Mouse (Mus musculus): ENCODE results near the gene Rab44. TPM values are rescaled to one million over a fixed set of nuclear protein-coding genes. Genes with fewer than 3 reads are reported as not detected.

Gene Rab44
- polyA plus RNA-seq, 1 experiment from 2014 or later: not detected

- Histone ChIP-seq H3K36me3 (ENCODE audit: control insufficient read depth, insufficient read depth, low read length) (no peaks in the 10 kb centered on the region), H3K4me2 (ENCODE audit: low read depth, low read length) (no peak overlapping the region), H3K9ac (replicated peaks; ENCODE audit: low read depth, low read length) (no peak overlapping the region), H3K27me3 (ENCODE audit: control insufficient read depth, insufficient read depth, low read length) (no peaks in the 10 kb centered on the region), H3K27ac (ENCODE audit: low read depth, low read length) (no peak overlapping the region), H3K4me3 (ENCODE audit: low read depth, low read length) (no peak overlapping the region), H3K9me3 (ENCODE audit: control insufficient read depth, low read length) (no peaks in the 10 kb centered on the region), H3K4me1 (ENCODE audit: control insufficient read depth, insufficient read depth, low read length) (peaks cover 3% of the 10 kb centered on the region; the same call in 1 of the 2 replicates)
- WGBS: 81% methylated on average over 13 of the region's 13 CpGs
- no peak for ATAC-seq (ENCODE audit: low read depth)
Observed at GRCm38 (mm10) chr17:29074085-29074484, 39.9 kb upstream of the Rab44 start.

DNA sequence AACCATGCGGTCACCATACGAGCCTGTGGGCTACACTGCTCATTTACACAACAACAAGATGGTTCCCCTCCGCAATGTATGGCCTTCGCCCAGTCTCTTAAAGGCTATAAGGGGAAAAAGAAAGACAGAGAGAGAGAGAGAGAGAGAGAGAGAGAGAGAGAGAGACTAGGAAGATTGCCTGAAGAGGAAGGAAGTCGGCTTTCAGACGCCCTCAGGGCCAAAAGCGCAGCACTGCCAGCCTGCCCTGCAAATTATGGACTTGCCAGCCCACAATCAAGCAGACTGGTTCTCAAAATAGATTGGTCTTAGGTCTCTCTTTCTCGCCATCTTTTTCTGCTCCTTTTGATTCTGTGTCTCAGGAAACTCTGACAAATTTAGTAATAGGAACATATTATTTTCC lies 37.7 kb upstream of the Rab44 start:
- WGBS: 92% methylated on average over 8 of the region's 8 CpGs
- no peak overlapping the region for H3K4me3 ChIP-seq (ENCODE audit: low read depth, low read length)

DNA sequence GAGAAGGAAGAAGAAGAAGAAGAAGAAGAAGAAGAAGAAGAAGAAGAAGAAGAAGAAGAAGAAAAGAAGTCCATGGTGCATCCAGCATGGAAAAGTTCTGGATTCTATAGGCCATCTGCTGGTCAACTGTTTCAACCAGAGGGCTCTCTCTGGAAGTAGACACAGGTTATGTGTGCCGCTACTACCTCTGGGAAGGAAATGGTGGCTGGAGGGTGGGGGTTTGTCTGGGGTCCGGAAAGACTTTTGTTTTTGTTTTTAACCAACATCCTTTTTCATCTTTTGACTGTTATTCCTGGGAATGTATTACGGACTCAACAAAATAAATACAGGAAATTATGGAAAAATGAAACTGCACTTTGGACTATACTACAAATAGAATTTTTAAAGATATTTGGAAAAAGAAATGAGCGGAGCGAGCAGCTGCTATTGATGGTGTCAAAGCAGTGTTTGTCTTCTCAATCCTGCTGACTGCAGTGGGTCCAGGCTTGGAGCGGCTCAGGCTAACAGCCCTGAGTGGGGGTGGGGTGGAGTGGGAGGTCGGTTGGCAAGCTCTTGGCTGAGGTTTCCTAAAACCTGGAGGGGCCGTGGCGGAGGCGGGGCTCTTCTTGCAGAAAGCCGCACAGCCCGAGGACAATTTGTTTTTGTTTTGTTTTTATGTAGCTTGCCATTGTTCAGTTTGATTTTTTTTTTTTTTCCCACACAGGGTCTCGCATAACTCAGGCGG lies 36.0 kb upstream of the Rab44 start:
- Histone ChIP-seq H3K4me1 (ENCODE audit: control insufficient read depth, insufficient read depth, low read length) (peaks cover 10% of the 10 kb centered on the region; the same call in 1 of the 2 replicates), H3K36me3 (ENCODE audit: control insufficient read depth, insufficient read depth, low read length) (no peaks in the 10 kb centered on the region), H3K27ac (ENCODE audit: low read depth, low read length) (no peak overlapping the region; the same call in 1 of the 2 replicates), H3K27me3 (ENCODE audit: control insufficient read depth, insufficient read depth, low read length) (no peaks in the 10 kb centered on the region; the same call in 1 of the 2 replicates), H3K9ac (replicated peaks; ENCODE audit: low read depth, low read length) (no peak overlapping the region), H3K9me3 (ENCODE audit: control insufficient read depth, low read length) (no peaks in the 10 kb centered on the region), H3K4me3 (ENCODE audit: low read depth, low read length) (no peak overlapping the region), H3K4me2 (ENCODE audit: low read depth, low read length) (peak overlapping the region; percentile 30; the same call in 1 of the 2 replicates)
- no peak for ATAC-seq (ENCODE audit: low read depth)
- WGBS: 25% methylated on average over 14 of the region's 14 CpGs

More for the DNA sequence above, 37.7 kb upstream of the Rab44 start:
- Histone ChIP-seq H3K27ac (ENCODE audit: low read depth, low read length) (no peak overlapping the region), H3K9ac (replicated peaks; ENCODE audit: low read depth, low read length) (no peak overlapping the region), H3K27me3 (ENCODE audit: control insufficient read depth, insufficient read depth, low read length) (no peaks in the 10 kb centered on the region; the same call in 1 of the 2 replicates), H3K9me3 (ENCODE audit: control insufficient read depth, low read length) (no peaks in the 10 kb centered on the region), H3K4me1 (ENCODE audit: control insufficient read depth, insufficient read depth, low read length) (peaks cover 6% of the 10 kb centered on the region; the same call in 1 of the 2 replicates), H3K4me2 (ENCODE audit: low read depth, low read length) (no peak overlapping the region), H3K36me3 (ENCODE audit: control insufficient read depth, insufficient read depth, low read length) (no peaks in the 10 kb centered on the region)
- no peak for ATAC-seq (ENCODE audit: low read depth)

DNA sequence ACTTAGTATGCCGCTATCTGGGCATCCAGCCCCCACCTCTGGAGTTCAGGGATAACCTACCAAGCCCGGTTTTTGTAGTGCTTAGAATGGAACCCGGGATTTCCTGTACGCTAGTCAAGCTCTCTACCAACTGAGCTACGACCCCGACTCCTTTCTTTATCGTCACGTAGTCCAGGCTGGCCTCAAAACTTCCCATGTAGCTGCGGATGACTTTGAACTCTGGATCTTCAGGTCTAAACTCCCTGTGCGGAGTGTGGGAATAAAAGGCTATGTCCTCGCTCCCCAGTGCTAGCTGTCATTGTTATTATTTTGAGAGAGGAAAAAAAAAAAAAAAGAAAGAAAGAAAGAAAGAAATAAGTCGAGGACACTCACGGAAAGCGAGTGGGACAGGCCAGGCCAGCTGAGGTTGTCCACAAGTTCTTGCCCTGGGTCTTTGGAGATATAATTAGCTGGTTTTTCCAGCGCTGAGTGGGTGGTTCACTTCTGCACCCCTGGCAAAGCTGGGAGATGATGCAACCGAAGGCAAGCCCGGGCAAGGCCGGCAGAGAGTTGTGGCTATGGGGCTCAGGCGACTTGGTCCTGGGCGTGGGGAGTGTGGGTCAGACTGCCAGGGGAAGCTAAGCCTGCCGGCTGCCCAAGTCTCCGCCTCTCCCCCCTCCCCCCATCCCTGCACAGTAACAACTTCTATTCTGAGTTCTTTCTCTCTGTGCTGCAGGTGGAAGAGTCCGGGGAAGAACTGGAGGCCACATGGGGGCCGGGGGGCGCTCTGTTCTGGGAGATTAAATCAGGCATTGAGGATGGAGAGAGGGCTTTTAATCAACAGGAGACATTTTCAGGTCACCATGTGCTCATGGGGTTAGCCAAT lies 35.2 kb upstream of the Rab44 start:
- H3K27ac ChIP-seq (ENCODE audit: low read depth, low read length): peak overlapping the region; percentile 57; the same call in 1 of the 2 replicates
- H3K9me3 ChIP-seq (ENCODE audit: control insufficient read depth, low read length): no peaks in the 10 kb centered on the region
- ATAC-seq (ENCODE audit: low read depth): no peak
- peak overlapping the region; percentile 30; the same call in 1 of the 2 replicates for H3K4me2 ChIP-seq (ENCODE audit: low read depth, low read length)
- no peaks in the 10 kb centered on the region; the same call in 1 of the 2 replicates for H3K27me3 ChIP-seq (ENCODE audit: control insufficient read depth, insufficient read depth, low read length)
- H3K36me3 ChIP-seq (ENCODE audit: control insufficient read depth, insufficient read depth, low read length): no peaks in the 10 kb centered on the region
- no peak overlapping the region for H3K4me3 ChIP-seq (ENCODE audit: low read depth, low read length)
- H3K4me1 ChIP-seq (ENCODE audit: control insufficient read depth, insufficient read depth, low read length): 0 out of 2 replicates have a peak, but pooled peaks cover 8% of the 10 kb centered on the region
- H3K9ac ChIP-seq (replicated peaks; ENCODE audit: low read depth, low read length): no peak overlapping the region
- WGBS: 11% methylated on average over 25 of the region's 25 CpGs

- ATAC-seq (ENCODE audit: low read depth): no peak
- 5% methylated on average over 23 of the region's 23 CpGs for WGBS
- Histone ChIP-seq H3K4me3 (ENCODE audit: low read depth, low read length) (no peak overlapping the region), H3K27me3 (ENCODE audit: control insufficient read depth, insufficient read depth, low read length) (no peaks in the 10 kb centered on the region; the same call in 1 of the 2 replicates), H3K9me3 (ENCODE audit: control insufficient read depth, low read length) (no peaks in the 10 kb centered on the region), H3K27ac (ENCODE audit: low read depth, low read length) (no peak overlapping the region), H3K4me1 (ENCODE audit: control insufficient read depth, insufficient read depth, low read length) (0 out of 2 replicates have a peak, but pooled peaks cover 8% of the 10 kb centered on the region), H3K9ac (replicated peaks; ENCODE audit: low read depth, low read length) (no peak overlapping the region), H3K4me2 (ENCODE audit: low read depth, low read length) (peak overlapping the region; percentile 33; the same call in 1 of the 2 replicates), H3K36me3 (ENCODE audit: control insufficient read depth, insufficient read depth, low read length) (no peaks in the 10 kb centered on the region)
Observed at GRCm38 (mm10) chr17:29080758-29081617, 33.0 kb upstream of the Rab44 start.

DNA sequence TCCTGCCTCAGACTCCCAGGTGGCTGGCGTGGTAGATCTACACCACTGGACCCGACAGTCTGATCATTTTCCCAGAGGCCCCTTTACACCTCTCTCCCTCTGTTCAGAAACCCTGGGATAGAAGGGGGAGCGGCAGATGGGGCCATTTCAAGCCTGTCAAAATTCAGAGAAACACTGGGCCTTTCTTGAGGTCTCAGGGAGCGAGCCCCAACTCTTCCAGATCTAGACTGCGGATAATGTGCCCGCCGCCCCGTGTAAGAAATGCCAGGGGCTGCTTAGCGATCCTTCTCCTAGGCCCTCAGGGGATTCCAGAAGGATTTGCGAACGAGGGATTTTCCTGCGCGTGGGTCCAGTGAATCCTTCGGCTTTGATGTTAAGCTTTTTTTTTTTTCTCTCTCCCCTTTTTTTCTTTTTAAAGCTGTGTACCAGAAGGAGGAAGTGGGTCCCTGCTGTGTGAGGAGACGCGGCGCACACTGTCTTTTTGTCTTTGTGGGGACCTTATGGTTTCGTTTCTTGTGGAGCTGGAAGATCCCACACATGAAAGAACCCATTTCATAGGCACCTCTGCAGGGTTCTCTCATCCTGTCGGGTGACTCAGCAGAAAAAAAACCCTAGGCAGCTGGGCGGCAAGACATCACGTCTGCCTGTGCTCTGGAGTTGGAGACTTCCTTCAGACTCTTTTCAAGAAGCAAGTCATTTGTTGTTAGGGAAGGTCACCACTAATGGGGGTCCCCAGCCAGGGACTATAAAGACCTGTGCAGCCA lies 32.1 kb upstream of the Rab44 start:
- WGBS: 7% methylated on average over 21 of the region's 21 CpGs
- H3K9me3 ChIP-seq (ENCODE audit: control insufficient read depth, low read length): no peaks in the 10 kb centered on the region
- no peaks in the 10 kb centered on the region for H3K36me3 ChIP-seq (ENCODE audit: control insufficient read depth, insufficient read depth, low read length)
- H3K4me2 ChIP-seq (ENCODE audit: low read depth, low read length): peak overlapping the region; percentile 33; the same call in 1 of the 2 replicates
- no peaks in the 10 kb centered on the region; the same call in 1 of the 2 replicates for H3K27me3 ChIP-seq (ENCODE audit: control insufficient read depth, insufficient read depth, low read length)
- H3K4me1 ChIP-seq (ENCODE audit: control insufficient read depth, insufficient read depth, low read length): 0 out of 2 replicates have a peak, but pooled peaks cover 8% of the 10 kb centered on the region
- H3K27ac ChIP-seq (ENCODE audit: low read depth, low read length): no peak overlapping the region
- peak overlapping the region; percentile 5; the same call in 1 of the 2 replicates for H3K4me3 ChIP-seq (ENCODE audit: low read depth, low read length)
- ATAC-seq (ENCODE audit: low read depth): no peak
- H3K9ac ChIP-seq (replicated peaks; ENCODE audit: low read depth, low read length): no peak overlapping the region

DNA sequence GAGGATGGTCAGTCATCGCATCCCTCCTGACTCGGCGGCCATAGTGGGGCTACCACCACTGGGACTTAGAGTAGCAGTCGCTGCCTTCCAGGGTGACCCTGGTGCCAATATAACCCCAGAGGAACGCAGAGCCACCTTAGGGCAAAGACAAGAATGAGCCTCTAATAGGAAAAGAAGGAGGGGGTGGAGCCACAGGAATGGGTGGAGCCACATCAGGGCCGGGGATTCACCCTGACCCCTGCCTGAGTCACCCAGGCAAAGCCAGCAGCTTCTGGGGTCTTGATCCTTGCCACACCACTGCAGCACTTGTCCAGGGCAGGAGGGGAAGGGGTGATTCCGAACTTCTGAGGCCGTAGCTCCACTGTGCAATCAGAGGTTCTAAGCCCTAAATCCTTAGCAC lies 30.4 kb upstream of the Rab44 start:
- H3K9ac ChIP-seq (replicated peaks; ENCODE audit: low read depth, low read length): no peak overlapping the region
- H3K9me3 ChIP-seq (ENCODE audit: control insufficient read depth, low read length): no peaks in the 10 kb centered on the region
- H3K4me1 ChIP-seq (ENCODE audit: control insufficient read depth, insufficient read depth, low read length): 0 out of 2 replicates have a peak, but pooled peaks cover 8% of the 10 kb centered on the region
- H3K27me3 ChIP-seq (ENCODE audit: control insufficient read depth, insufficient read depth, low read length): no peaks in the 10 kb centered on the region; the same call in 1 of the 2 replicates
- H3K4me3 ChIP-seq (ENCODE audit: low read depth, low read length): no peak overlapping the region
- H3K36me3 ChIP-seq (ENCODE audit: control insufficient read depth, insufficient read depth, low read length): no peaks in the 10 kb centered on the region
- WGBS: 96% methylated on average over 8 of the region's 8 CpGs
- no peak for ATAC-seq (ENCODE audit: low read depth)
- no peak overlapping the region for H3K4me2 ChIP-seq (ENCODE audit: low read depth, low read length)
- no peak overlapping the region for H3K27ac ChIP-seq (ENCODE audit: low read depth, low read length)

- ATAC-seq (ENCODE audit: low read depth): no peak
- H3K4me2 ChIP-seq (ENCODE audit: low read depth, low read length): no peak overlapping the region
- H3K4me3 ChIP-seq (ENCODE audit: low read depth, low read length): no peak overlapping the region
- H3K4me1 ChIP-seq (ENCODE audit: control insufficient read depth, insufficient read depth, low read length): 0 out of 2 replicates have a peak, but pooled peaks cover 8% of the 10 kb centered on the region
- H3K9me3 ChIP-seq (ENCODE audit: control insufficient read depth, low read length): no peaks in the 10 kb centered on the region
- WGBS: 95% methylated on average over 7 of the region's 7 CpGs
- H3K9ac ChIP-seq (replicated peaks; ENCODE audit: low read depth, low read length): no peak overlapping the region
- H3K27ac ChIP-seq (ENCODE audit: low read depth, low read length): no peak overlapping the region
- no peaks in the 10 kb centered on the region for H3K36me3 ChIP-seq (ENCODE audit: control insufficient read depth, insufficient read depth, low read length)
- no peaks in the 10 kb centered on the region; the same call in 1 of the 2 replicates for H3K27me3 ChIP-seq (ENCODE audit: control insufficient read depth, insufficient read depth, low read length)
Observed at GRCm38 (mm10) chr17:29084656-29085055, 29.3 kb upstream of the Rab44 start.
